Mouse (Mus musculus): ENCODE data around the gene Maoa. TPM values are rescaled to one million over a fixed set of nuclear protein-coding genes. Genes with fewer than 3 reads are reported as not detected.

The Maoa gene
- polyA plus RNA-seq (2015; fragmentation: Nextera tagmentation; extraction: Ambion mirVana), result 36.6 and 36.8 TPM in 2 replicates

GRCm38 (mm10) chrX:16619034-16619929 lies at the start of gene Maoa:
TSS of gene Maoa (plus strand) at chrX:16619698.
- 13% methylated on average over 33 of the region's 33 CpGs for WGBS
- no peaks in the 10 kb centered on the region for H3K4me1 ChIP-seq (replicated peaks; ENCODE audit: control insufficient read depth, insufficient read depth, low read length)
- H3K4me2 ChIP-seq (ENCODE audit: low read depth, low read length), result peak within 1 kb of the TSS; percentile 86
- H3K36me3 ChIP-seq (ENCODE audit: control insufficient read depth, insufficient read depth, low read length), result no peaks in the 10 kb centered on the region
- H3K27me3 ChIP-seq (ENCODE audit: control insufficient read depth, insufficient read depth, low read depth, low read length), result no peaks in the 10 kb centered on the region
- peak within 1 kb of the TSS; percentile 60 for H3K4me3 ChIP-seq (ENCODE audit: low read length)
- H3K27ac ChIP-seq (ENCODE audit: low read length), result peak within 1 kb of the TSS; percentile 75
- peak within 1 kb of the TSS; percentile 73 for H3K9ac ChIP-seq (ENCODE audit: low read length)
- no peaks in the 10 kb centered on the region for H3K9me3 ChIP-seq (ENCODE audit: control insufficient read depth, low read length)
- ATAC-seq (ENCODE audit: low read depth), result peak; percentile 94

GRCm38 (mm10) chrX:16618225-16619033 lies 1.1 kb upstream of the Maoa start:
- no peaks in the 10 kb centered on the region for H3K36me3 ChIP-seq (ENCODE audit: control insufficient read depth, insufficient read depth, low read length)
- H3K27ac ChIP-seq (ENCODE audit: low read length), result peak overlapping the region; percentile 75
- peak; percentile 95 for ATAC-seq (ENCODE audit: low read depth)
- peak overlapping the region; percentile 60 for H3K4me3 ChIP-seq (ENCODE audit: low read length)
- no peaks in the 10 kb centered on the region for H3K27me3 ChIP-seq (ENCODE audit: control insufficient read depth, insufficient read depth, low read depth, low read length)
- peak overlapping the region; percentile 73 for H3K9ac ChIP-seq (ENCODE audit: low read length)
- whole genome bisulfite sequencing, result 10% methylated on average over 46 of the region's 60 CpGs
- no peaks in the 10 kb centered on the region for H3K9me3 ChIP-seq (ENCODE audit: control insufficient read depth, low read length)
- no peaks in the 10 kb centered on the region for H3K4me1 ChIP-seq (replicated peaks; ENCODE audit: control insufficient read depth, insufficient read depth, low read length)
- H3K4me2 ChIP-seq (ENCODE audit: low read depth, low read length), result peak overlapping the region; percentile 86

- Histone ChIP-seq H3K27me3 (ENCODE audit: control insufficient read depth, insufficient read depth, low read depth, low read length) (no peaks in the 10 kb centered on the region), H3K27ac (ENCODE audit: low read length) (no peak overlapping the region), H3K36me3 (ENCODE audit: control insufficient read depth, insufficient read depth, low read length) (no peaks in the 10 kb centered on the region), H3K9ac (ENCODE audit: low read length) (no peak overlapping the region), H3K4me3 (ENCODE audit: low read length) (no peak overlapping the region), H3K4me2 (ENCODE audit: low read depth, low read length) (no peak overlapping the region), H3K9me3 (ENCODE audit: control insufficient read depth, low read length) (no peaks in the 10 kb centered on the region), H3K4me1 (replicated peaks; ENCODE audit: control insufficient read depth, insufficient read depth, low read length) (no peaks in the 10 kb centered on the region)
- no peak for ATAC-seq (ENCODE audit: low read depth)
- WGBS, result 59% methylated on average over 2 of the region's 2 CpGs
Observed at GRCm38 (mm10) chrX:16656511-16656910, 37.0 kb downstream of the Maoa start.

GRCm38 (mm10) chrX:16706094-16706493 lies 86.6 kb downstream of the Maoa start:
- no peaks in the 10 kb centered on the region for H3K4me1 ChIP-seq (replicated peaks; ENCODE audit: control insufficient read depth, insufficient read depth, low read length)
- 69% methylated on average over 1 of the region's 1 CpGs for WGBS
- H3K4me2 ChIP-seq (ENCODE audit: low read depth, low read length), result no peak overlapping the region
- H3K36me3 ChIP-seq (ENCODE audit: control insufficient read depth, insufficient read depth, low read length), result no peaks in the 10 kb centered on the region
- H3K9me3 ChIP-seq (ENCODE audit: control insufficient read depth, low read length), result no peaks in the 10 kb centered on the region
- H3K27me3 ChIP-seq (ENCODE audit: control insufficient read depth, insufficient read depth, low read depth, low read length), result no peaks in the 10 kb centered on the region
- H3K27ac ChIP-seq (ENCODE audit: low read length), result no peak overlapping the region
- no peak overlapping the region for H3K4me3 ChIP-seq (ENCODE audit: low read length)
- no peak overlapping the region for H3K9ac ChIP-seq (ENCODE audit: low read length)
- ATAC-seq (ENCODE audit: low read depth), result no peak

GRCm38 (mm10) chrX:16714033-16714432 lies 94.5 kb downstream of the Maoa start:
- H3K36me3 ChIP-seq (ENCODE audit: control insufficient read depth, insufficient read depth, low read length), result no peaks in the 10 kb centered on the region
- no peak overlapping the region for H3K4me3 ChIP-seq (ENCODE audit: low read length)
- no peak overlapping the region for H3K9ac ChIP-seq (ENCODE audit: low read length)
- H3K4me2 ChIP-seq (ENCODE audit: low read depth, low read length), result no peak overlapping the region
- no peaks in the 10 kb centered on the region for H3K27me3 ChIP-seq (ENCODE audit: control insufficient read depth, insufficient read depth, low read depth, low read length)
- ATAC-seq (ENCODE audit: low read depth), result peak; percentile 47; the same call in 1 of the 2 replicates
- WGBS, result 44% methylated on average over 1 of the region's 1 CpGs
- no peaks in the 10 kb centered on the region for H3K9me3 ChIP-seq (ENCODE audit: control insufficient read depth, low read length)
- no peaks in the 10 kb centered on the region for H3K4me1 ChIP-seq (replicated peaks; ENCODE audit: control insufficient read depth, insufficient read depth, low read length)
- H3K27ac ChIP-seq (ENCODE audit: low read length), result no peak overlapping the region

Other genes with a start within 250 kb of the Maoa start
- not detected in 2 replicates for gene Cypt1, start 96.8 kb upstream of the Maoa start, polyA plus RNA-seq (2015; fragmentation: Nextera tagmentation; extraction: Ambion mirVana)
- gene Maob, start 197.7 kb downstream of the Maoa start, polyA plus RNA-seq (2015; fragmentation: Nextera tagmentation; extraction: Ambion mirVana), result 45.2 and 51.6 TPM in 2 replicates